Mouse (Mus musculus) heart, postnatal 36 days (tissue): ENCODE measurements around the gene Rrp7a. TPM values are rescaled to one million over a fixed set of nuclear protein-coding genes. Genes with fewer than 3 reads are reported as not detected.

ENCODE experiments used
- DNase-seq, 2 experiments: peaks; one replicate each; pipeline ENCODE4 v3.0.0; 2021 to 2022
- intact Hi-C: fragments of 180-260 bp; cut with DNase I; formaldehyde crosslinking; loops from one replicate; pipeline ENCODE4 v1.15.1; 2025
- total RNA-seq, 2 experiments: library from RNA; stranded (reverse); gene quantifications; 2 replicates each; pipeline ENCODE4 v1.2.3; 2021

Gene Rrp7a
- total RNA-seq, 2 experiments from 2014 or later, result 42.3 to 42.8 TPM

- DNase-seq, result no peak
These were observed 46.7 kb downstream of the Rrp7a start for GRCm38 (mm10) chr15:83075607-83076525.

DNA sequence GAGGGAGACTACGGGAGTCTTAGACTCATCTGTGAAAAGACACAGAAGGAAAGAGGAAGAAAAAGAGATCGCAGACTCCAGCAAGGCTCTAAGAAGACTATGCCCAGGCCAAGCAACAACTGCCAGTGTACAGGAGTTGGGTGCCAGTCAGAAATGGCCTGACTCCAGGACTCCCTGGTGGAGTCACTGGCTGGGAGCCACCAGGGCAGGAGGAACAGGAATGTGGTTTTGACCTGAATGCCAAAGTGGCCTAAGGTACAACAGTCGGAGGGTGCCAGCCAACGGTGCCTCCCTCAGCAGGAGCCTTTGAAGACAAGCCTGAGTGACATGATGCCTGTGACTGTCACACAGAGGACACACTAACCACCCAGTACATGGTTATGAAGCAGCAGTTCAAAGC is 48.4 kb downstream of the Rrp7a start:
- peak; percentile 42 to 45 for DNase-seq
- intact Hi-C loops, result no loop called here

More at GRCm38 (mm10) chr15:83075607-83076525, 46.7 kb downstream of the Rrp7a start:
- intact Hi-C loops, result no loop called here

DNA sequence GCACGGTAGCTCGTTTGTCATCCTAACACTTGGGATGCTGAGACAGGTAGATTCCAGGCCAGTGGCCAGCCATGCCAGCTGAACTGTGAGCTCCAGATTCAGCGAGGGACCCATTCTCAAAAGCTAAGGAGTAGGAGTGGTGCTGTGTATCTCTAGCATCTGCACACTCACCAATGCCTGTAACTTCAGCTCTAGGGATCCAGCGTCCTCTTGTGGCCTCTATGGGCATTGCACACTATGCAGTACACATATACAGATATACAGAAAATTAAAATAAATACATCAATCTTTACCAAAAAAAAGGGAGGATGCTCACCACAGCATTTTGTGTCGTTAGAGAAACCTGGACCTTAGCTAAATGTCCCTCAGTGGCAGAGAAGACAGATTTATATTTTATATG is 50.8 kb downstream of the Rrp7a start:
- intact Hi-C loops, result no loop called here
- no peak for DNase-seq

DNA sequence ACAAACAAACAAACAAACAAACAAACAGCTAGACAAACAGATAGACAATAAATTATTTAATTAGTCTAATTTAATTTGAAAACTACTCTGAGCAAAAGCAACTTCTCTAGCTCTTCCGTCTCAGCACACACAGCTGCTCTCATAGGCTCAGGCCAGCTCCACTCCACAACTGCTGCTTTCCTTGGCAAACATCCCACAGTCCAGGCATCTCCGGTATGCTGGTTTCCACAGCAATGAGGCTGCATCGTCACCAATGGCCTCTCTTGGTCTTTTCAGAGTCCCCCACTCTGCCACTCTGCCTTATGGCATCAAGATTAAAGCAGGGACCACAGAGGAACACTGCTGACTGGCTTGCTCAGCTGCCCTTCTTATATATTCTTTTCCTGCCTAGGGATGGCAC is 51.7 kb downstream of the Rrp7a start:
- DNase-seq, result peak in 1 of 2 experiments; percentile 24
- intact Hi-C loops, result no loop called here

GRCm38 (mm10) chr15:83068270-83068669 is 54.3 kb downstream of the Rrp7a start:
- intact Hi-C loops, result no loop called here
- DNase-seq, result no peak

DNA sequence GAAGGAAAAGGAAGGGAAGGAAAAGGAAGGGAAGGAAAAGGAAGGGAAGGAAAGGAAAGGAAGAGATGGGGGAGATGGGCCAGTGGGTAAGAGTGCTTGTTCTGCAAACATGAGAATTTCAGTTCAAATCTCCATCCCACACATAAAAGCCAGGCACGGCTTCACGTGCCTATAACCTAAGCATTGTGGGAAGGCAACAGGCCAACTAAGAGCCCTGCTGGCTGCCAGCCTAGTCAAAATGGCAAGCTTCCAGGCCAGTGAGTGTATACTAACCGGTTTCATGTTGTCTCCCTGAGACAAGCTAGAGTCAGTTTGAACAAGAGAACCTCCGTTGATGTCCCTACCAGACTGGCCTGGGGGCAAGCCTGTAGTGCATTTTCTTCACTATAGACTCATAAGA is 57.1 kb downstream of the Rrp7a start:
- intact Hi-C loops, result no loop called here
- DNase-seq, result peak; percentile 31 to 56

Other genes with a start within 250 kb of the Rrp7a start
- gene Tcf20, start 134.9 kb downstream of the Rrp7a start, total RNA-seq, result 10 to 100 TPM; 56.1 to 56.7 TPM
- gene Nfam1, start 89.5 kb downstream of the Rrp7a start, total RNA-seq, result 1 to 10 TPM; 2.3 to 4.4 TPM
- 10 to 100 TPM; 43.6 to 46.5 TPM for gene Serhl, start 33.3 kb downstream of the Rrp7a start, total RNA-seq
- 10 to 100 TPM; 26.6 to 29.1 TPM for gene Poldip3, start 26.6 kb upstream of the Rrp7a start, total RNA-seq
- gene Cyb5r3, start 49.8 kb upstream of the Rrp7a start, total RNA-seq, result 10 to 100 TPM; 88.0 to 94.8 TPM
- gene A4galt, start 129.0 kb upstream of the Rrp7a start, total RNA-seq, result 1 to 10 TPM; 3.4 to 8.3 TPM
- gene Arfgap3, start 227.4 kb upstream of the Rrp7a start, total RNA-seq, result 10 to 100 TPM; 11.0 to 12.2 TPM